Mouse (Mus musculus) lung, postnatal 0 days (tissue): ENCODE results near the gene Kcp. TPM values are rescaled to one million over a fixed set of nuclear protein-coding genes. Genes with fewer than 3 reads are reported as not detected.
A peak's percentile ranks its signal among the peaks of the same experiment; 100 is the strongest.

Source experiments
- ATAC-seq: fragments of 200-750 bp; cut with Nextera tagmentation; 2 replicates; pipeline ENCODE4 v1.8.0; 2017; ENCODE audit warnings: moderate library complexity
- DNase-seq: peaks from one replicate; pipeline ENCODE4 v3.0.0-alpha.2; 2016; ENCODE audit warnings: low spot score
- H3K27ac ChIP-seq: fragments of 300-500 bp; sonication (generic); 2 replicates; pipeline ENCODE4 v1.5.1; 2014; ENCODE audit warnings: antibody characterized with exemption, mild to moderate bottlenecking, low read length, mixed read lengths
- H3K27me3 ChIP-seq: fragments of 300-500 bp; sonication (generic); replicated peaks from 2 replicates; pipeline ENCODE4 v1.6.1; 2014; ENCODE audit warnings: low read length, mixed read lengths; ENCODE audit not compliant: insufficient read depth
- H3K36me3 ChIP-seq: fragments of 300-500 bp; sonication (generic); 2 replicates; pipeline ENCODE4 v1.6.1; 2014; ENCODE audit warnings: low read length, mixed read lengths; ENCODE audit not compliant: insufficient read depth
- H3K4me1 ChIP-seq: fragments of 300-500 bp; sonication (generic); 2 replicates; pipeline ENCODE4 v1.6.1; 2014; ENCODE audit warnings: antibody characterized with exemption, low read depth, low read length, mixed read lengths; ENCODE audit not compliant: insufficient read depth
- H3K4me2 ChIP-seq: fragments of 300-500 bp; sonication (generic); replicated peaks from 2 replicates; pipeline ENCODE4 v1.6.1; 2014; ENCODE audit warnings: low read depth, mild to moderate bottlenecking, low read length, moderate library complexity, mixed read lengths
- H3K4me3 ChIP-seq: fragments of 300-500 bp; sonication (generic); 2 replicates; pipeline ENCODE4 v1.5.1; 2014; ENCODE audit warnings: low read depth, low read length
- H3K9ac ChIP-seq: fragments of 300-500 bp; sonication (generic); replicated peaks from 2 replicates; pipeline ENCODE4 v1.6.1; 2014; ENCODE audit warnings: low read depth, mild to moderate bottlenecking
- H3K9me3 ChIP-seq: fragments of 300-500 bp; sonication (generic); 2 replicates; pipeline ENCODE4 v1.6.1; 2016; ENCODE audit warnings: low read length, mixed read lengths
- CTCF ChIP-seq: IDR thresholded peaks from 2 replicates; pipeline ENCODE4 v1.5.1; 2016; ENCODE audit warnings: antibody characterized with exemption, mild to moderate bottlenecking
- EP300 ChIP-seq: IDR thresholded peaks from 2 replicates; pipeline ENCODE4 v1.6.1; 2016; ENCODE audit warnings: antibody characterized with exemption, mild to moderate bottlenecking, control low read depth
- WGBS: fragments of 180-500 bp; shearing (Covaris S2); extraction: QIAGEN DNeasy Blood & Tissue Kit; methylation state at CpG from one replicate; pipeline ENCODE4 v1.1.7; 2014; 5-methylcytosine and 5-hydroxymethylcytosine counted together
- polyA plus RNA-seq: library from polyadenylated mRNA; unstranded; fragments of >200 nt; fragmentation: Nextera tagmentation; extraction: Ambion mirVana; gene quantifications from 2 replicates; pipeline ENCODE4 v1.2.1, GENCODE M21; 2015

Gene Kcp
- polyA plus RNA-seq, 1 experiment from 2014 or later = 4.0 TPM

DNA sequence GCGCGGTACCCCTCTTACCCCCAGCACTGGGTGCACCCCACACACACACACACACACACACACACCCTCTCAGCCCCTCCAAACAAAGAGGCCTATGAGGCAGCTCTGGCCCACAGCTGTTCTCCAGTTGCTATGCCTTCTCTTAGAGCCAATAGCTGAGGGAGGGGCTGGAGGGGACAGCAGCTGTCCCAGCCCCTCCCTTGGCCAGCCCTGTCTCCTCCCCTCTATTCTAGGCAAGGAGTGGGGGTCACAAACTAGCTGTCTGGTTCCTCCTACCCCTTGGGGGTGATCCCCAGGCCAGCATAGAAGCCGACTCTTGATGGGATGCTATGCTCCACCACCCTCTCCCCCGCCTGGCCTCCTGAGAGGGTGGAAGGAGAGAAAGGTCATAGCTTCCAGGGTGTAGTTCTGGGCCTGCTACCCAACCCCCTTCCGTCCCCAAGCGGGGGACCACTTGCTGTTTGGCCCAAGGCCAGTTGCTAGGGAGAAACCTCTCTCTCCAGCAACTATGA is 71.8 kb downstream of the Kcp start:
- ATAC-seq = peak; percentile 15
- H3K4me3 ChIP-seq = no peak overlapping the region
- H3K27me3 ChIP-seq = 0 out of 2 replicates have a peak, but pooled peaks cover 6% of the 10 kb centered on the region
- no peaks in the 10 kb centered on the region for H3K36me3 ChIP-seq
- H3K4me1 ChIP-seq = no peaks in the 10 kb centered on the region
- 27% methylated on average over 6 of the region's 6 CpGs for WGBS
- H3K4me2 ChIP-seq = no peak overlapping the region
- H3K9ac ChIP-seq = no peak overlapping the region
- DNase-seq = no peak
- no peaks in the 10 kb centered on the region for H3K9me3 ChIP-seq
- no peak overlapping the region for H3K27ac ChIP-seq
- TF ChIP-seq EP300 (no peak), CTCF (no peak)

DNA sequence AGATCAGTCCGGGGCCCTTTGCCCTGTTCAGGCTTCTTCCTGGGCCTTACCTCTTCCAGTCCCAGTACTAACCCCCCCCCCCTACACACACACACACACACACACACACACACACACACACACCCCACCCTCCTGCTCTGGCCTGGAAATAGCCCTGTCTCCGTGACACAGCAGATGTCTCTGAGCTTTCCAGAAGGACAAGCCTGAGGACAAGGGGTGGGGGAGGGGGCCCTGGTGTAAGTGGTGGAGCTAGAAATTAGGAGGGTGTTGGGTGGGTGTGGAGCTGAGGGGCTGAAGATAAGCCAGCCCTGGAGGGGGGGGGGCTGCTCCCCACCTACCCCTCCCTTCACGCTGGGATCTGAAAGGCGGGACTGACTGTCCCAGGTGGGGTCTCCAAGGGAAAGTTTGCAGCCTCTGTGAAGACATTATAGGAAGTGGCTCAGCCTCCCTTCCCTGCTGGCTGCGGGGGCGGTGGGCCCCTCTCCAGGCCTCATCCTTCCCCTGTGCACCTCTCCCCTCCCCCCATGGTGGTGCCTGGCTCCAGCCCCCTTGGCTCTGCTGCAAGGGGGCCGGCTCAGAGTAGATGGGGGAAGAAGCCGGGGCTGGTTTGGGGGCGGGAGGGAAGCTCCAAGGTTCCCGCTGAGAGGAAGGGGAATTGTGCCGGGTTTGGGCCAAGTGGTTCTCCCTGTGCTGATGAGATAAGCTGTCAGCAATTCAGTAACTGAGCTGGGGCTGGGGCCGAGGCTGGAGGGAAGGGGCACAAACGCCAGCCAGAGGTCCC is 72.7 kb downstream of the Kcp start:
- no peaks in the 10 kb centered on the region for H3K9me3 ChIP-seq
- no peak overlapping the region for H3K27ac ChIP-seq
- TF ChIP-seq EP300 = no peak
- TF ChIP-seq CTCF = no peak
- 0 out of 2 replicates have a peak overlapping the region, but pooled peaks have one; percentile 4 for H3K4me3 ChIP-seq
- no peak overlapping the region for H3K9ac ChIP-seq
- 0 out of 2 replicates have a peak overlapping the region, but pooled peaks have one; percentile 0 for H3K4me2 ChIP-seq
- H3K4me1 ChIP-seq = no peaks in the 10 kb centered on the region
- 0 out of 2 replicates have a peak, but pooled peaks have one; percentile 13 for ATAC-seq
- no peaks in the 10 kb centered on the region for H3K36me3 ChIP-seq
- 13% methylated on average over 13 of the region's 13 CpGs for WGBS
- 0 out of 2 replicates have a peak, but pooled peaks cover 6% of the 10 kb centered on the region for H3K27me3 ChIP-seq
- DNase-seq = no peak

DNA sequence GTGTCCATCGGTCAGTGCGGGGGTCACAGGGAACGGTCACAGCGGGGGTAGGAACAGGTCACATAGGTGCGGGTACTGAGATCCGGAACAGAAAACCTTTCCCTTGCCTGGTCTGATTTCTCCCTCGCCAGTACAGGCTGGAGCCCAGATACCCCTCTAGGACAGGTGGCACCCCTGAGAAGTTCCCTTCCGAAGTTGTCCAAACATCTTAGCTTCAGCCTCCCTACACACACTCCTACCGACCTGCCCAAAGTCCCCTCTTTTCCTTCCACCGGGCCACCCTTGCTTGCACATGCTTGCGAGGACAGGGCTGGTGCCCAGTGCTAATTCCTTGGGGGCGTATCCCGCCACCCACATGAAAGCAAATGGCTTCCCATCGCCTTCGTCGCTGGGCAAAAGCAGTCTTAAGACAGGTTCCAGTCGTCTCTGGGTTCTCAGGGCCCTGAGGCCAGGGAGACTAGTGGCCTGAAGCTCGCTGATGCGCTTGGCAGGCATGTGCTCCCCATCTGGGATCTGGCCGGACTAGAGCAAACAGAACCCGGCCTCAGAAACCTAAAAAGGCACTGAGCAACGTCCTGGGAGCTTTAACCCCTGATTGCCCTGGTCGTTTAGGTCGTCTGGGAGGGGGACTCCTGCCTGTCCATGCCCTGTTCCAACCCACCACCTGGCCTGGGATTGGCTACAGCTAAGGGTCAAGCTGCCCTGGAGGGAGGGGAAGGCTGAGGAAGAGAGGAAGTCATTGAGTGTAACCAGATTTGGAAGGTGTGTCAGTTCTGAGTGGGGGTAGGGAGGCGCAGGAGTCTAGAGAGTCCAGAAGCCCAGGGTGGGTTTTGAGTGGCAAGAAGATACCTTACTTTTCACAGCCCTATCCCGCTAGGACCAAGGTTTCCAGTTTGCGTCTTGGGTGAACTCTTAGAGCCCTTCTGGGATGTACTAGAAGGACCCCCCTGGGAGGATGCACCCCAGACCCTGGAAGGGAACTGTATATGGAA is 73.7 kb downstream of the Kcp start:
- DNase-seq = no peak
- Histone ChIP-seq H3K9ac (no peak overlapping the region), H3K4me3 (peak overlapping the region; percentile 51), H3K9me3 (no peaks in the 10 kb centered on the region), H3K27ac (no peak overlapping the region), H3K4me2 (peak overlapping the region; percentile 90), H3K27me3 (0 out of 2 replicates have a peak, but pooled peaks cover 6% of the 10 kb centered on the region), H3K36me3 (no peaks in the 10 kb centered on the region), H3K4me1 (no peaks in the 10 kb centered on the region)
- 9% methylated on average over 27 of the region's 27 CpGs for WGBS
- TF ChIP-seq EP300 (no peak), CTCF (no peak)
- no peak for ATAC-seq

DNA sequence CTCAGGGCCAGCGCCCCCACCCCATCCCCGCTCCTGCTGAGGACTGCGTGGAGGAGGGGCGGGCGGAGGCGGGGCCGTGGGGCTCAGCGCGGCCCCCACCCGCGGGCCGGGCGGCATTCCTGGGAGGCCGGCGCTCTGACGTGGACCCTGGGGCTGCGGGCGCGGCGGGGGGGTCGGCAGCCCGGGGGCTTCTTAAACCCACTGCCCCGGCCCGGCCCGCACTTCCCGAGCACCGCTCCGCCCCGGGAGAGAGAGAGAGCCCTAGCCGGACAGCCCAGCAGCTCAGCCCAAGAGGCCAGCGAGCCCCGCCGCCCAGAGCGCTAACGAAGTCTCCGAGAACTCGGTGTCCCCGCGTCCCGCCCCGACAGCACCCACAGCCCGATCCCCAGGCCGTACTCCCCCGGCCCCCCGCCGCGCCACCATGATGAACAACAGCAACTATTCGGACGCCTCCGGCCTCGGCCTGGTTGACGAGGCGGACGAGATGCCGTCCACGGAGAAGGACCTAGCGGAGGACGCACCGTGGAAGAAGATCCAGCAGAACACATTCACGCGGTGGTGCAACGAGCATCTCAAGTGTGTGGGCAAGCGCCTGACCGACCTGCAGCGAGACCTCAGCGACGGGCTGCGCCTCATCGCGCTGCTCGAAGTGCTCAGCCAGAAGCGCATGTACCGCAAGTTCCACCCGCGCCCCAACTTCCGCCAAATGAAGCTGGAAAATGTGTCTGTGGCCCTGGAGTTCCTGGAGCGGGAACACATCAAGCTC is 74.5 kb downstream of the Kcp start, which contains the start of gene Flnc:
Gene Flnc (plus strand): TSS at position 219 of the 766 bp plus-strand sequence.
- TF ChIP-seq CTCF = no peak
- no peak for TF ChIP-seq EP300
- Histone ChIP-seq H3K36me3 (no peaks in the 10 kb centered on the region), H3K4me3 (peak within 1 kb of the TSS; percentile 51), H3K27me3 (0 out of 2 replicates have a peak, but pooled peaks cover 6% of the 10 kb centered on the region), H3K4me1 (no peaks in the 10 kb centered on the region), H3K27ac (no peak within 1 kb of the TSS), H3K4me2 (peak within 1 kb of the TSS; percentile 90), H3K9ac (peak within 1 kb of the TSS; percentile 42), H3K9me3 (no peaks in the 10 kb centered on the region)
- DNase-seq (peak; percentile 47), ATAC-seq (peak; percentile 45)
- WGBS = under 1% methylated on average over 51 of the region's 77 CpGs

DNA sequence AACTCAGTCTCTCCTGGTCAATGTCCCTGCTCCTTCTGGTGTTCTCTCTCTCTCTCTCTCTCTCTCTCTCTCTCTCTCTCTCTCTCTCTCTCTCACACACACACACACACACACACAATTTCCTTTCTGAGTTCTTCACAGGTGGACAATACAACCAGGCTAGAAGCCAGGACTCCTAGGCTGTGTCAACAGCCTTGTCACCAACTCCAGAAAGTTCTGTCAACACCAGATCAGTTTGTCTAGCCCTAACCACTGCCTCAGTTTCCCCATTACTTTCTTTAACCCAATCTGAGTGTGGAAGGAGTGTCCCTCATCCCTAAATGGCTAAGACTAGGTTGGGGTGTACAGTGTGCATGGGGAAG is 75.1 kb downstream of the Kcp start:
- no peak overlapping the region for H3K9ac ChIP-seq
- no peaks in the 10 kb centered on the region for H3K4me1 ChIP-seq
- DNase-seq (no peak), ATAC-seq (no peak)
- peak overlapping the region; percentile 90 for H3K4me2 ChIP-seq
- TF ChIP-seq EP300 (no peak), CTCF (no peak)
- no peaks in the 10 kb centered on the region for H3K36me3 ChIP-seq
- peak overlapping the region; percentile 51 for H3K4me3 ChIP-seq
- no peak overlapping the region for H3K27ac ChIP-seq
- H3K9me3 ChIP-seq = no peaks in the 10 kb centered on the region
- H3K27me3 ChIP-seq = 0 out of 2 replicates have a peak, but pooled peaks cover 6% of the 10 kb centered on the region
